Mouse (Mus musculus): ENCODE results near the gene Mrpl4. TPM values are rescaled to one million over a fixed set of nuclear protein-coding genes. Genes with fewer than 3 reads are reported as not detected.

Gene Mrpl4
- 10 to 100 TPM; 53.7 to 58.9 (median 55.7) TPM for total RNA-seq (2022)

DNA sequence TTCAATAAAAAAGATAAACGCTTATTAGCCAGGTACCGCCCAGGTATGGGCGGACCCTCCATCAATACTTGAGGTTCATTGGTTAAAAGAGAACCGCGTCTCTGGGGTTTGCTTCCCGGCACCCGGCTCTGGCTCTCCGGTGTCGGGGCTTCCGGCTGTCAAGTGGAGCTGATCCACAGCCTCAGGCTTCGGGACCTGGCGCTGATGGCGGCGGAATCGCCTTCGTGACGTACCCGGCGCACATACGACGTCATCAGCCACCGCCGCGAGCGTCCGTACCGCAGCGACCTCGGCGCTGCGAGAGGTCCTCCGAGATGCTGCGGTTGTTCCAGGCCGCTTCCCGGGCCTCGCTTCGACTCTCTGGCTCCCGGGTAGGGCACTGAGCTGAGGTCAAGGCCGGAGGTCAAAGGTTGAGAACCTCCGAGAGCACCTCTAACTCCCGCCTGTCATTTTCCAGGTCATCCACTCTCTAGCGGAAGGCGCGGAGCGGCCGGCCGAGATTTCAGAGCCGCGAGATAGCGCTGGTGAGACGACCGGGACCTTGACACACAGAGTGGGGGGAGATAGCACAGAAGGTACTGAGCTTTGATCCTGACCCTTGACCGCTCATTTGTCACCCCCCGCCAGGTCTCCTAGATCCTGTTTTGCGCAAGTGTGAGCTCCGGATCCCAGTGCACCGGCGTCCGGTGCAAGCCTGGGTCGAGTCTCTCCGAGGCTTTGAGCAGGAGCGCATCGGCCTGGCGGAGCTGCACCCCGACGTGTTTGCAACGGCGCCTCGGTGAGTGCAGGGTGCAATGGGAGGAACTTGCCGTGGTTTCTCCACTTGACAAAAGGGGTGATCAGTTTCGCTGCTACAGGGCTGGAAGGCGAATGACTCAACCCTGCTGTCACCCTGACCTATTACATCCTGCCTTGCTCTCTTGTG lies at the start of gene Mrpl4:
TSS of gene Mrpl4 (plus strand) at position 112 of the 925 bp plus-strand sequence.
- peak; percentile 54 to 69 for DNase-seq (ENCODE audit: low spot score in 2 of 2)

DNA sequence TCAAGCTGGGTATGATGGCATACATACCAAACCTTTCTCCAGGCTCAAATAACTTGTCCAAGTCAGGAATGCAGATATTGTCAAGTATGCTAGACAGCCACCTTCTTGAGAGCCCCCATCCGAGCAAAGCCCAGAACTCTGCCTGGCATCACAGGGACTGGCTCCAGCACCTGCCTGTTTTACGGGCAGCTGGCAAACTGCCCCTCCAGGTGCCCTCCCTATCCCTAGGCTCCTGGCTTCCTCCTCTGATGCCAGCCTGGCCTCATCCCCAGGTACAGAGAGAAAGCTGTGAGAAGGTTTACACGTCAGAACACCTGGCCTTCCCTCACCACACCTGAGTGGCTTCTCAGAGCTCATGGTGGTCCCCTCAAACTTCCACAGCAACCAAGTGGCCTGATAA lies 45.5 kb upstream of the Mrpl4 start:
- DNase-seq (ENCODE audit: low spot score in 2 of 2): no peak

GRCm38 (mm10) chr9:20959430-20959938 lies 43.1 kb upstream of the Mrpl4 start, which contains the start of gene Dnmt1:
Gene Dnmt1 (minus strand): TSS chr9:20959888.
- no peak for DNase-seq (ENCODE audit: low spot score in 2 of 2)

DNA sequence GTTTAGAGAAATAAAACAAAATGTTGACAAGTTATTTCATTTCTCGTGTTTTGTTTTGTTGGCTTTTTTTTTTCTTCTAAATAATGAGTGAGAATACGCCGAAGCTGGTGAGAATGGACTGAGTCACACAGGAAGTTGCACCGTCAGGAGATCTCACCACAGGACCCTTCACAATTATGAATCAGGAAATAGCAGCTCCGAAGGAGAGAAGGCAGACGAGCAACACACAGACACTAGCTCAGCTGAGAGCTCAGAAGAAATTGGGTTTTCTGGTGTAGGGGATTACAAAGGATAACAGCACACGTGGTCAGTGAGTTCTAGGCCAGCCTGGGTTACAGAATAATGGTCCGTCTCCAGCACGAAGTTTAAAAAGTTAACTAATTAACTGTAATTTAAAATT lies 41.0 kb upstream of the Mrpl4 start:
- no peak for DNase-seq (ENCODE audit: low spot score in 2 of 2)

GRCm38 (mm10) chr9:20965606-20966005 lies 36.9 kb upstream of the Mrpl4 start:
- DNase-seq (ENCODE audit: low spot score in 2 of 2): no peak

GRCm38 (mm10) chr9:20966008-20966407 lies 36.5 kb upstream of the Mrpl4 start:
- no peak for DNase-seq (ENCODE audit: low spot score in 2 of 2)

GRCm38 (mm10) chr9:20966747-20967146 lies 35.8 kb upstream of the Mrpl4 start:
- no peak for DNase-seq (ENCODE audit: low spot score in 2 of 2)

DNA sequence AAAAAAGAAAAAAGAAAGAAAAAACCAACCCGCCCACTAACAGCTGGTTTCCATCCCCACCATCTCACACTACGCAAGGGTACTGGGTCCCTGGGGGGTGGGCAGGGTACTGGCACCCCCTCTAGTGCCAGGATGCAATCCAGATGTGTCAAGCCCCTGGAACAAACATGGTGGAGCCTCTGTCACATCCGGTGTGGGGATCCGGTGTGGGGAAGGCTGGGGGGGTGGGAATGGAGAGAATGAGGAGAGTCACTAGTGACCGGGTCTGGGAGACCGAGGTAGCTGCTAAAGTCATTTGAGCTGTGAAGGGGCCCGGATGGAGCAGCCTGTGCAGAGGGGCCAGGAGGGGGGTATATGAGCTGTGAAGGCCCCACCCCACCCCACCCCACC lies 30.8 kb upstream of the Mrpl4 start:
- peak; percentile 40 to 42 for DNase-seq (ENCODE audit: low spot score in 2 of 2)

DNA sequence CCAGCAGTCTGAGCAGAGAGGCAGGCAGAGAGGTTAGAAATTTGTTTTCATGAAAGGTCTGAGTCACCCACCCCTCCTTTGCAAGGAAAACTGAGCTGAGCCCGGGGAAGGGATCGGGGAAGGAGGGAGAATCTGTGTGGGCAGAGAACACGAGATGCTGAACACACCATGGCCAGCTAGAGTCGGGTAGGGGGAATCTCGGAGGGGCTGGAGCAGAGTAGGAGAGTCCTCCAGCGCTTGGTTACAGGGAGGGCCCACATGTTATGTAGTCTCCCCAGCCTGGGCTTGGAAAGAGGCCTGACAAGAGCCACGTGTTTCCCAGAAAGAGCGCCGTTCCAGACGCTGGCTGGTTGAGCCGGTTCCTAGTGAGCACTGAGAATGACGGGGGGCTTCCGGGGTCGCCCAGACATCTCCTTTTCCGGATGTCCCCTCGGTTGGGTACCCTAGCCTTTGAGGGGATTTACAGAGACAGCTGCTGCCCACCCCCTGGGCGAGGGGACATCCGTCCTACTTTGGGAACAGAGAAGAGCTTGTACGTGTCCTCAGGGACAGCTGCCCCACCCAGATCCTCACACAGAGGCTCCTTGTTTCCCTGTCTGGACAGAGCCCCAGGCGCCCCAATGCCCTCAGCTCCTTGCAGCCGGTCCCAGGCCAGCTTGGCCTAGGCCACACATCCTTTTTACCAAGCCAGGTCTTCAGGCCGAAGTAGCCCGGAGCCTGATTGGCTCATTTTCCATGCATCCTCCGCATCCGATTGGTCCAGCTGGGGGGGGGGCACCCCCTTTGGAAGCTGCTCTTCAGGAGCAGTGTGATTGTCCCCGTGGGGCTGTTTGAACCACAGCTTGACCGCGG lies 30.2 kb upstream of the Mrpl4 start:
- peak; percentile 37 to 52 for DNase-seq (ENCODE audit: low spot score in 2 of 2)

- no peak for DNase-seq (ENCODE audit: low spot score in 2 of 2)
Observed at GRCm38 (mm10) chr9:20973001-20973681, 29.4 kb upstream of the Mrpl4 start.

- DNase-seq (ENCODE audit: low spot score in 2 of 2): no peak
Observed at GRCm38 (mm10) chr9:20973682-20974075, 28.9 kb upstream of the Mrpl4 start.

DNA sequence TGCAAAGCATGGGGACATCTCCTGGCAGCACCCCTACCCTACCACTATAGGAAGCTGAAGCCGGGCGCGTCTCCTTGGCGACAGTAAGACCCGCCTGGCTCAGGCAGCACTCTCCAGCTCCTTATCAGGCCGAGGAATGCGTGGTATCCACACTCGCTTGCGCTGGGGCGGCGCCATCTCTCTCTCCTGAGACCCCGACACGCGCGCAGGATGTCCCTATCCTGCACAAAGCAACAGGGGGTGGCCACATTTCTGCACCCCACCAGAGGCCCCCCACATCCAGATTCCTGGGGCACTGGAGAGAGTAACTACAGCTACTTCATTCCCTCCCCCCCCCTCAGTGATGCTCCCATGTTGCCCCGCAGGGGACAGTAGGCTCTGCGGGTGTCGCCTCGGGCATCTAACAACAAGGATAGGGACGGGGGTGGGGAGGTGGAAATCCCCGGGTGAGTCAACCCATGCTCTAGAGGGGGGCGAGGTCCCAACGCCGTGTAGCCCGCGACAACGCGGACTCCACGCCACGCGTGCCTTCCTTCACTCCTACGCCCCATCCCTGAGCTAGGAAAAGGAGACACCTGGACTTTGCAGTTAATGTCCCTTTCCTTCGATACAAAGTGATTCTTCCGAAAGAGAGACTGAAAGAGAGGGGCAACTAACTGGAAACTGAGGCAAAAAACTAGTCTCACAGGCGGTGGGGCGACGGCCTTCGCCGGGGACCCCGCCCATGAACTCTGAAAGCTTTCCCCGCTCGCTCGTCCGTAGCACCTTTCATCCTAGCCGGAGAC lies 26.9 kb upstream of the Mrpl4 start:
- DNase-seq (ENCODE audit: low spot score in 2 of 2): no peak

DNA sequence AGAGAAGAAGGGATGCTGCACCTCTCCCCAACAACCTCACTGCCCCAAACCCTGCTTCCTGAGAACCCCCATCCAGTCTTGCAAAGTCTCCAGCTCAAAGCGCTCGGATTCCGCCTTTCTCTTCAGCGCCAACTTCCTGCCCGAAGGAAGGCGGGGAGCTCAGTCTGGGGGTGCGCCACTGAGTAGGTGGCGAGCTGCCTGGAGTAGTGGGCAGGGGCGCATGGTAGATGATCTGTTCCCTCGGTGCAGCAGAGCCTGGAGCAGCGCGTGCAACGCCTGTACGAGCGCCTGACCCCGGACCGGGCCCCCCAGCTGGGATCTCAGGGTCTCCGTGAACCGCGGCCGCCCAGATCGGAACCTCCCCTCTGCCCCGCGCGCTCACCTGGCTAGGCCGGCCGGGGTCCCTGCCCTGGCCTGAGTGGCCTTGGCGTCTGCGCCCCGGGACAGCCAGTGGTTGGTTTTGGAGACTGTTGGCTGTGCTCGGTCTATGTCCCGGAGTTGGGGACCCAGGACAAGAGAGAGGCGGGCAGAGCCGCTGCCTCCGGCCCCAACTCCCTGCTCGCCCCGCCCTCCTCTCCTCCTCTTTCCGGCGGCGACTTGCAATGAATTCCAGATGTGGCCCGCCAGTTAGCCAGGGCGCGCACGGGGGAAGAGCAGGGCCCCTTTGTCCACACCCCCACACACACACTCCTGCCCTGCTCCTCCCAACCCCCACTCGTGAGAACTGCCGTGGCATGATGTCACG lies 26.1 kb upstream of the Mrpl4 start, which contains the start of gene S1pr2:
TSS of gene S1pr2 (minus strand) at position 566 of the 745 bp plus-strand sequence.
- DNase-seq (ENCODE audit: low spot score in 2 of 2): peak; percentile 72 to 82

DNA sequence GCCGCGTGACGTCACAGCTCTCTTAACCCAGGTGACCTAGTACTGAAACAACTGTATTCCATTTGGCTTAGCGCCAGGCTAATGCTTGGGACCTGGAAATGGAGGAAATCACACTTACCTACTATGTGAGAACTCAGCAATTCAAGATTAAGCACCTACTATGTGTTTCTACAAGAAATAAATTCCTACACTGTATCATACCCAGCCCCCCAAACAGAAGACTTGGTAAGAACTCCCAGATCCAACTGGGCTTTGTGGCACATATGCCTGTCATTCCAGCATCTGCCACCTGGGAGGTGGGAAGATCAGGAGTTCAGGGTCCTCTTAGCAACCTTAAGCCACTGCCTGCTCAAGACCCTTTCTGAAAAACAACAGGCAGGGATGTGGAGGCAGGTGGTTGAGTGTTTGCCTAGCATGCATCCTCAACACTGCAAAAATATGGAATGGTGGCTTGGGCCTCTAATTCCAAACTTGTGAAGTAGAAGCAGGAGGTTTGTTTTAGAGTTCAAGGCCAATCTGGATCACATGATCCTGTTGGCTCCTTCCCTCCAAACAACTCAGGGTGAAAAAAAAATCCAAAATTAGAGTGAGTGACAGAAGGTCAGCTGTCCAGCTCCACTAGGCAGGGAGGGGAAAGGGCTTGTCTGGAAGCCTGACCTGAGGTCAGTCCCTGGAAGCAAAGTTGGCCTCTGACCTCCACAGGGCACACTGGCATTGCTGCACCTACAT lies 25.4 kb upstream of the Mrpl4 start:
- no peak for DNase-seq (ENCODE audit: low spot score in 2 of 2)

DNA sequence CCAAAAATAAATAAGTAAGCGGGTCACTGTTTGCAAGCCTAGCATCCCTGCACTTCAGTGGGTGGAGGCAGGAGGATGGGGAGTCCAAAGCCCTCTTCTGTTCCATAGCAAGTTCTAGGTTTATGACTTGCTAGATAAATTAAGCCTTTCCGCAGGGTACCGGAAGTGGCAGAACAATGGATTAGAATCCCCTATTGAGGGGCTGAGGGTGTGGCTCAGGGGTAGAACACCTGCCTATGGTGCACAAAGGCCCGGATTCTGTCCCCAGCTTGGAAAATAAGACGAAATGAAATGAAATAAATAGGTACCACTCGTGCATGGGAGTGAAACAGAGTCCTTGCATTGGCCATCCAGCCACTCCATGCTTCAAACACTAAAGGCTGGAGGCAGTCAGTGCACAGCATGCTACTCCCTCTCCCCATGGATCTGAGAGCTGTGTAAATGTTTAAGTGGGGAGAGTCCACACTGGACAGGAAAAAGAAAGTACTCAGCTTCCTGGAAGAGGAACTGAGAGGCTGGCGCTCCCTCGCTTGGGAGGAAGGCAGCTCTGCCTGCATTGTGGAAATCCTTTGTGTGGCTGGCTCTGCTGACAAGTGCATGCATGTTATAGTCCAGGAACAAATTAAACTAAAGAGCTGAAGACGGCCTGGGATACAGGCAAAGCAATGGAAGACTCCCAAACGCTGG lies 24.0 kb upstream of the Mrpl4 start:
- no peak for DNase-seq (ENCODE audit: low spot score in 2 of 2)

- DNase-seq (ENCODE audit: low spot score in 2 of 2): no peak
Observed at GRCm38 (mm10) chr9:20979181-20979580, 23.4 kb upstream of the Mrpl4 start.

DNA sequence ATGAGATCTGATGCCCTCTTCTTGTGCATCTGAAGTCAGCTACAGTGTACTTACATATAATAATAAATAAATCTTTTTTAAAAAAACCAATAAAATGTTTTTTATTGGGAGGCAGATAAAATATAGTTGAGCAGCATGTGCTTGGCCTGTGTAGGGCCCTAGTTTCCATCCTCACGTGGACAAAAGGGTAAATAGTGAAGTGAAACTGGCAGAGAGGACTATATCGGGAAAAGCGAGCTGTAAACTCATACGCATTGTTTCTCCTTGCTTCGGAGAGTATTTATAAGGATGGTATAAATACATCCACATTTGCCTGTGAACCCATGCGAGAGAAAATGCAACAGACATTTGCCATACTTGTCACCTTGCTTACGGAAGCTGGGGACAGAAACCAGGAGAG lies 22.8 kb upstream of the Mrpl4 start:
- no peak for DNase-seq (ENCODE audit: low spot score in 2 of 2)

GRCm38 (mm10) chr9:20982171-20982570 lies 20.4 kb upstream of the Mrpl4 start:
- no peak for DNase-seq (ENCODE audit: low spot score in 2 of 2)
